Mouse (Mus musculus): ENCODE measurements around the gene Tle2.

The Tle2 gene

DNA sequence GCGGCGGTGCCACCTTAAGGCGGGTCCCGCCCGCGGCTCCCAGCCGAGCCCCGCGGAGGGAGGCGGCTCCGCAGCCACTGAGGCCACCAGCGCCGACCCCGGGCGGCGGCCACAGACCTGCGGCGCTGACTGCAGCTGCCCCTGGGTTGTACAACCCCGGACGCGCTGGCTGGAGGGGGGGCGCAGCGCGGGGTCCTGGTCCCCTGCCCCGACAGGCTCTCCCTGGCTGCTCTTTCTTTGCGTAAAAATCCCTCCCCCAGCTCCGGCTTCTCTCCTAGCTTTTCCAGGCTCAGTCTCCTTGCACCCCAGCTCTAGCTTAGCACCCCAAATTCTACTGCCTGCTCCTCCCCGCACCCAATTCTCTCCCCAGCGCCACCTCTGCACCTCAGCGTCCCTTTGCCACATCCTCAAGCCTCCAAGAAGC, 859 bp downstream of the Tle2 start:
- DNase-seq: no peak

DNA sequence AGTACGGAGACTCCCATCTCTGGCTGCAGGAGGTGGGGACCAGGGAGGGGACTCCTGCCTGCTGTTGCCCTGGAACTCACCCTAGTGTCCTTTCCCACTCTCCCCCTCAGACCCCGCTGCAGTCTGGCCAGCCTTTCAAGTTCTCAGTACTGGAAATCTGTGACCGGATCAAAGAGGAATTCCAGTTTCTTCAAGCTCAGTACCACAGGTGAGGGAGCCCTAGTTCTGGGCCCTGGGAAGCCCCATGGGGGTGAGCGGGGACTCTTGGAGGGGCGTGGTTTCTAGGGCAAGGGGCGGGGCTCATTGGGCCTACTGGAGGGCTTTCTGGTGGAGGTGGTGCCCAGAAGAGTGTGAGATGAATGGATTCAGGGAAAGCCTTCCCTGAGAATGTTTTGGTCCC, 1.3 kb downstream of the Tle2 start:
- peak in 1 of 2 experiments; percentile 46 for DNase-seq

DNA sequence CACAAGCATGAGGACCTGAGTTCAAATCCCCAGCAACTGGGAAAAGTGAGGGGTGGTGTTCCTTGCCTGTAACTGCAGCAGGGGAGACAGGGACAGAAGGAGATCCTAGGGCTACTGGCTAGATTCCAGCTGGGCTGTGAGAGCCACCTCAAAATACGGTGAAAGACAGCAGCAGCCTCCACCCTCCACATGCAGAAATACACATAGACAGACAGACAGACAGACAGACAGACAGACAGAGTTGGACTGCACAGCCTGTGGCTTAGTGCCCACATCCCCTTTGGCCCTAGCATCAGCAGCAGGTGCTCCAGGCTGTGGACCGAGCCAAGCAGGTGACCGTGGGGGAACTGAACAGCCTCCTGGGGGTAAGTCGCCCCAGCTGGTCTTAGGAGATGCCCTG, 5.6 kb downstream of the Tle2 start:
- no peak for DNase-seq

DNA sequence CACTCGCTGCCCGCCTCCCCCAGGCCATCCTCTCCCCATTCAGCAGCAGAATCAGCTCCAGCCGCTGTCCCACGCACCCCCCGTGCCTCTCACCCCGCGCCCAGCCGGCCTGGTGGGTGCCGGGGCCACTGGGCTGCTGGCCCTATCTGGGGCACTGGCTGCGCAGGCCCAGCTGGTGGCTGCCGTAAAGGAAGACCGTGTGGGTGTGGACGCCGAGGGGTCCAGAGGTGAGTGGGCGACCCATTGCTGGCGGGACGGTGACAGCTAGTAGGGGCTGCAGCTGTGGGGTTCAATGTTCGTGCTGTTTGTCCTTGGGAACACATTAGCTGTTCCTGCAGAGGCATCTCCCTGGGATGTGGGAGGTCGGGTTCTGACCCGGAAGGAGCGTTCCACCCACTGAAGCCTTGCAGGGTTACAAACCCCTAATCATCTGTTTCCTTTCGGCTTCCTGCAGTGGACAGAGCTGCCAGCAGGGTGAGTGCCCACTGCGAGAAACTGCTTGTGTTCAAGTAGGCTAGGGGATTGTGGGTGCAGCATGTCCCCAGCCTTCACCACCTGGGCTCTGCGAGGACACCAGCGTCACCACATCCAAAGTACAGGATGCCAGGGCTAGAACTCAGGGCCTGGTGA, 6.2 kb downstream of the Tle2 start:
- DNase-seq: no peak

DNA sequence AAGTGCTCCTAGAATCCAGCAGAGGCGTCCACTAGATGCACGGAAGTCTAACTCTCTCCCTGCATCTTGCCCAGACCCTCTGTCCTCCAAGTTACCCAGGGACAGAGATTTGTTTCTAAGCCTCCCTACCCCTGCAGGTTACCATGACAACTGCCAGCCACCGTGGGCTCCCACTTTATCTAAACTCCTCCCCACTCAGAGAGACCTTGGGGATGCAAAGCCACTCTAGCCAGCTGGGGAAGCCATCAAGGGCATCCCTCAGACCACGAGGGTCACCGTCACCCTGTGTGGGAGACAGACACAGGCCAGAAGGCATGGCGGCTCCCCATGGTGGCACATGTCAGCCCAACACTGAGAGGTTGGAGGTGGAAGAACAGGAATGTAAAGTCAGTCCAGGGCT, 9.0 kb downstream of the Tle2 start:
- no peak for DNase-seq

DNA sequence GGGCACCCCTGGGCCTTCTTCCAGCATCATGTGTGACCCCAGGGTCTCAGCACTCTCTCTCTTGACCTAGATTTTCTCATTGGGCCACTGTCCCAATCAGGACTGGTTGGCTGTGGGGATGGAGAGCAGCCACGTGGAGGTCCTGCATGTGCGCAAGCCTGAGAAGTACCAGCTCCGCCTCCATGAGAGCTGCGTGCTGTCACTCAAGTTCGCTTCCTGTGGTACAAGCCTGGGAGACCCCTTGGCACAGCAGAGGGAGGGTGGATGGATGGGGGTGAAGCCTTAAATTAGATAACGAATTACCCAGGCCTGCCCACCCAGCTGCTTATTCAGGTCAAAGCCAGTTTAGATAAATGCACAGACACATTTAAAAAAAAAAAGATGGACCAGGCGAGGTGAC, 14.4 kb downstream of the Tle2 start:
- DNase-seq: no peak

DNA sequence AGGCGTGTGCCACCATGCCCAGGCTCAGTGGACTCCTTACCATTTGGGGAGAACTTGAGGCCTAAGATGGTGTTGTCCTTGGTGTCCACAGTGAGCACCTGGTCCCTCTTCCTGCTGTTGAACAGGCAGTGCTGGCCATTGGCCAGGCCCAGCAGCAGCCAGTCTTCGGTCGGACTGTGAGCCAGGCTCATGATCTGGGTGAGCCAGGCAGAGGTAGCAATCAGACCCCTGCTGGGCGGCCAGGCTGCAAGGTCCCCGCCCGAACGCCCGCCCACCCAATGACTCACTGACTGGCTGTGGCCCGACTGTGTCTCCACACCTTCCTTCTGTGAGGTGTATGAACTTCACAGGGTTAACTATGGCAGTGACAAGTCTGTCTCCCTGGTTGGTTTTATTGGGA, 17.5 kb downstream of the Tle2 start:
- DNase-seq: no peak

DNA sequence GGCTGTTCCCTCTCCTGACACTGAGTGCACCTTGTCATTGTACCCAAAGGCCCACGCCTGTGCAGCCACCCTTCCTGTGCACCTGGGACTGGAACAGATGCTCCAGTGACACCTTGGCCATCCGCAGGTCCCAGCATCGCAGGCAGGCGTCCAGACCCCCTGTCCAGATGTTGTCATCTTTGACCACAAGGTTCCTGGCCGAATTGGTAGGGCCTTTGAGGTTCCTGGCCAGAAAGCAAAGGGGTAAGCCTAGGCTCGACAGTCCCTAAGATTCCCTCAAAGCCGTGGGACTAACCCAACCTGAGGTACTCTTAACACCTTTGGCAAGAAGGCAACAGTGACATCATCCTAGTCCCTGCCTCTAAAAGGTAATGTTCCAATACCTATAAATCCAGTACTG, 18.3 kb downstream of the Tle2 start:
- no peak for DNase-seq

DNA sequence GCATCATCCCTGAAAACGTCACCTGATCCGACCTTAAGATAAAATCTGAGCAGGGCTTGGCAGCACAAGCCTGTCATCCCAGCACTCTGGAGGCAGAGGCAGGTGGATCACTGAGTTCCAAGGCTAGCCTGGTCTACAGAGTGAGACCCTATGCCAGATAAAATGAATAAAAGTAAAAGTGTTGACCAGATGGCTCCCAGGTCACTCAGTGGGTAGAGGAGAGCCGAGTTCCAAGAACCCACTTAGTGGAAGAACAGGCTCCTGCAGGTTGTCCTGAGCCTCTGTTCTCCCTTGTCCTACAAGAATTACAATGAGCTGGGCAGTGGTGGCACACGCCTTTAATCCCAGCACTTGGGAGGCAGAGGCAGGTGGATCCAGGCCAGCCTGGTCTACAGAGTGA, 18.9 kb downstream of the Tle2 start:
- DNase-seq: no peak

DNA sequence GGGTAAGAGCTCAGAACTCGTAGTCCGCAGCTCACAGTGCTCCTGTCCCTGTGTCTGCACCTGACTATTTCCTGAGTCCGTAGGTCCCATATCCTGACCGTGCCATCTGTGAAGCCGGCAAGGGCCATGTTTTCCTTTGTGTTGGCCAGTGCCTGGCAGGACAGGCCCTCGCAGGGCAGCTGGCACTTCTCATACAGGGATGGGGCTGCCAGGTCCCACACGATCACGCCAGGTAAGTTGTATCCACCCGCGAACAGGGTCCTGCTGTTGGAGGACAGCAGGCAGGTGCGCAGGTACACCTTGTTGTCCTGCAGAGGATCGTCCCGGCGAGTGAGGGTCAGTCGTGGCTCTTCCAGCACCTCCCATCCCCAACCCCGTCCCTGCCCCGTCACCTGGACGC, 19.6 kb downstream of the Tle2 start:
- DNase-seq: no peak

DNA sequence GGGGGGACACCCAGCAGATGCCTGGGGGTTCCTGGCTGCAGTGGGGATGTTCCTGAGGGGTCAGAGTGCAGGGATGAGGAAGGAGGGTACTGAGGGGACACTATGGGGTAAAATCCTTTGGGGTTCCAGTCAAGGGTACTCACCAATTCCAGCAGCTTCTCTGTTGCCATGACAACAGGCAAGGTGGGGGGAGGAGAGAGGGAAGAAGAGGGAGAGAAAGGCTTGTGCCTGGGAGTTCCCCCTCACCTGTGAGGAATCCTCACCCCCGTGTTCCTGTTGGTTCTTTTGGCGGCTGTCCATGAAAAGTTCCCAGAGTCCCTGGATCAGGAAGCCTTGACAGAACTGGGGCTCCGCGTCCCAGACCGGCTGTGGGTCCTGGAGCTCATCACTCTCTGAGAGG, 21.2 kb downstream of the Tle2 start:
- DNase-seq: no peak

DNA sequence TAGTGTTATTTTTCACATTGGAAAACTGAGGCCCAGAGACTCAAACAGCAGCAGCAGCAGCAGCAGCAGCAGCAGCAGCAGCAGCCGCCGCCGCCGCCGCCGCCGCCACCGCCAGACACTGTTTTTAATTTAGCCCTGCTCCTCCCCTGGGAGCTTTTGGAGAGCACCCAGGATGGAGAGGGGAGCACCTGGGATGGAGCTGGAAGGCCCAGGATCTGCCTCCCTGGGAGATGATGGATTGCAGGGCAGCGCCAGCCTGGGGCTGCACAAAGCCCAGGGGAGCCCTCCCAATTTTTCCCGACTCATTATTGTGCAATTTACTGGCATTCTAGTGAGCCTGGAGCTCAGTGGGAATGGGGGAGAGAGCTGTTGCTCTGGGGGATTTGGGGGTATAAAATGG, 22.2 kb downstream of the Tle2 start:
- no peak for DNase-seq

DNA sequence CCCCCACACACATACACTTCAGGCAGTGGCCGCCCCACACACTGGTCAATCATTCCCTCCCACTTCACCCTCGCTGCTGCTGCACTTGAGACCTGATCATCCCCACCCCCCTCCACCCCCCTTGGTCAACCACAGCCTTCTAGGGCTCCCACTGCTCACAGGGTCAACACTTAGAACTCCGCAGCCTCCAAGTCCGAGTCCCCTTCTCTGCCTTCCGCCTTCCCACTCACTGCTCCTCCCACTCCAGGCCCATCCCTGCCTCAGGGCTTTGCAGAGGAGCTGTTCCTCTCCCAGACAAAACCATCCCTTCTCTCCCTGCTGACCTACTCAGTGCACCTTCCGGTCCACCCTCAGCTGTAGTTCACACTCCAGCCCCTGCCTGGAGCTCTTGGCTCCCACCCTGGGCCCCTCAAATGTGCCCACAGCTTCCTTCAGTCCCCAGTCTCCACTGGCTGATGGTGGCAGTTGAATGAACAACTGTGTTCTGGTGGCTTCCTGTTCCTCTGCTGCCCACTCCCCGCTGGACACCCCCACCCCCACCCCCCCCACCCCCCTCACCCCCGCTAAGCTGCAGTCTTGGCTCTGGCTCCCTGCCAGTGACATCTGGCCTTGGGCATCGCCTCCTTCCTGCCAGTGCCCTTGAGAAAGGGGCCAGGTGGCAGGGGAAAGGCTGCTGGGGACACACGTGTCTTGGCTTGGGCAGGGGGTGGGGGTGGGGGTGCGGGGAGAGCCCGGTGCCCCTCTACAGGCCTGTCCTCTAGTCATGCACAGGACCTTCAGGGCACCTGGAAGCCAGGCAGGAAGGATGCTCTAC, 23.0 kb downstream of the Tle2 start:
- DNase-seq: no peak

DNA sequence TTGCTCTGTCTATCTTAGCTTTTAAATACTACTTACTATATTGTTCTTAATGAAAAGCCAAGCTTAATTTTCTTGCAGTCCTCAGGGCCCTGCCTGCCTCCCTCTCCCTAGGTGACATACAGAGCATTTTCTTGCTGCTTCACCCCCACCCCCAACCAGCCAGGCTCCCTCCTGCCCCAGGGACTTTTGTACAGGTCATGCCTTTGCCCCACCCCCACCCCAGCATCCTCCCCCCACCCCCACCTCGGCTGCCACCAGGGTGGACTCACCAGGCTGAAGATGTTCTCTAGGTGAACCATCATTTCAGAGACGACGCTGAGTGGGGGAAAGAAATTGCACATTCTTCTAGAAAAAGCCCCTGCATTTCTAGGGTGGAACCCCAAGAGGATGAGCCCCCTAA, 24.0 kb downstream of the Tle2 start:
- no peak for DNase-seq

DNA sequence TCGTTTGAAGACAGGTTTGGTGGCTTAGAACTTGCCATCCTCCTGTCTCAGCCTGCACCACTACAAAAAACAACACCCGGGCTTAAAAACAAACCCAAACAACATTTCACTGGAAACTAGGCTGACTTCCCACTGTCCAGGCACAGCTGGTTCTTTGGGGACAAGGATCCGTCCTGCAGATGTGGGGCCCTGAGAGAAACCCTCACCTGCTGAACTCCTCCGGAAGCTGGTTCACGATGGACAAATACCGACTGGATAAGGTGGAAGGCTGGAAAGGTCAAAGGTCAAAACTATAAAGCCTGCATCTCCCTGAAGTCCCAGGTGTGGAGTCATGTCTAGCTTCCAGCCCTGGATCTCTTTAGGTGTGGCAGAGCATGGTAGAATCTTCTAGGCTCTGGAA, 24.5 kb downstream of the Tle2 start:
- no peak for DNase-seq

DNA sequence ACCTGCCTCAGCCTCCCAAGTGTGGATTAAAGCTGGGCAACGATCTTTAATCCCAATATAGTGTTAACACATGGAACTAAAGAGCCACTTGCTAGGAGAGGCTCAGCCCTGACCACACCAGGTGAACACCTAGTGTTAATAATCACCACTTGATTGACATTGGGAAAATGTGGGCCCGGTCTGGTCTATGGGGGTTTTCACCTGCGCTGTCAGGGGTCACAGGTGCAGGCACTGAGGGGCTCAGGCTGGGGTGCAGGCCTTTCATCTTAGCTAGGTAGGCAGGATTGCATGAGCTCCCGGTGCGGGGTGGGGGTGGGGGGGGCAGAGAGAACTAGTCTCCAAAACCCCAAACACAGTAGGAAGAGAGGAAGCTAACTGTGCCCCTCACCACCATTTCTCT, 25.3 kb downstream of the Tle2 start:
- DNase-seq: no peak

DNA sequence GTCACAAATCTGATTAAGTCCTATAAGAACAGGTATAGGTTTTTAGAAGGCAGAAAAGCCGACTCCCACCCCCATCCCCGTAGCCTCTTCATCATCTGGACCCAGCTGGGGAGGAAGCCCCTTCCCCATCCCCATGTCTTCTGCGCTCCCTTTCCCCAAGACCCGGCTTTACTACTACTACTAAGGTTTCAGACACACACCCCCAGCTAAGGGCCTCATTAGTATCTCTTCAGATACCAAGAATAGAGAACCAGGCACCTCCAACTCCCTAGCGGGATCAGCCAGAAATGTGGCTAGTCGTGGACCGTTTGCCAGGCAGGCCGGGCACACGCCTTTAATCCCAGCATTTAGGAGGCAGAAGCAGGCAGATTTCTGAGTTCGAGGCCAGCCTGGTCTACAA, 25.7 kb downstream of the Tle2 start:
- DNase-seq: no peak

DNA sequence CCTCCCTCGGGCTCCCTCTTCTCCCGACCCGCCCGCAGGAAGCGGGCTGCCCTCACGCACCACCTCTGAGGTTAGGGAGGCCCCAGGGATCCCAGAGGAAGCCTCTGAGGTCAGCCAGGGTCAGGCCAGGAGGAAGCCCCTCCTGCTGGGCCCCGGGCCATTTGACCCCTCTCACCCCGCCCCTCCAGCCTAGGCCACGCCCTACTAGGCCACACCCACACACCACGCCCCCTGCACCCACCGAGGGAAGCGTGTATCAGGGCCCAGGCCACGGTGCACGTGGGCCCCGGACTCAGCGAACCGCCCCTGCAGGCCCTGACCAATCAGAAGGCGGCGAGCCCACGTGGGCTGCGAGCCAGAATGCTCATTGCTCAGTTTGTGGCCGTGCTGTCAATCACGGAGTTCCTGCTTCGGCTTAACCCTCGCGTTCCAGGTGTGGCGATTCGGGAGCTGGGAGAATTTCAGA, 26.4 kb downstream of the Tle2 start, which contains the start of gene Tle6:
Gene Tle6, minus strand, starts transcription at position 336 of the 466 bp plus-strand sequence.
- DNase-seq: peak; percentile 95

DNA sequence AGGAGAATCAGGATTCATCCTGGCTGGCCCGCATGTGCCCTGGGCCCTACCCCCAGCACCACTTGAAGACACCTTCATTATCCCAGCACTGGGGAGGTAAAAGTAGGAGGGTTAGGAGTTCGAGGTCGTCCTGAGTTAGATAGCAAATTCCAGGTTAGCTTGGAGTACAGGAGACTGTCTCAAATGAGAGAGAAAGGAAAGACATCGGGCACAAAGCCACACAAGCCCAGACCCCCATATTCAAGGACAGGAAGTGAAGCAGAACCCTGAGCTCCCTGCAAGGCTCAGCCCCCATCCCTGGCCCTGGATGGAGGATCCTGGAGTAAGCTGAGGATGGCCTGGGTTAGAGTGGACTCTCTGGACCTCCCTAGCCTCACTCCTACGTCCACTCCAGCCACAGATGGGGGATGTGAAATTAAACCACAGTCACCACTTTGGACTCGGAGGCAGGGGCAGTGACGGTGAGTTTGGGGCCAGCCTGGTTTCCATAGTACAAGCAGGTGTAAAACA, 27.1 kb downstream of the Tle2 start:
- DNase-seq: no peak

DNA sequence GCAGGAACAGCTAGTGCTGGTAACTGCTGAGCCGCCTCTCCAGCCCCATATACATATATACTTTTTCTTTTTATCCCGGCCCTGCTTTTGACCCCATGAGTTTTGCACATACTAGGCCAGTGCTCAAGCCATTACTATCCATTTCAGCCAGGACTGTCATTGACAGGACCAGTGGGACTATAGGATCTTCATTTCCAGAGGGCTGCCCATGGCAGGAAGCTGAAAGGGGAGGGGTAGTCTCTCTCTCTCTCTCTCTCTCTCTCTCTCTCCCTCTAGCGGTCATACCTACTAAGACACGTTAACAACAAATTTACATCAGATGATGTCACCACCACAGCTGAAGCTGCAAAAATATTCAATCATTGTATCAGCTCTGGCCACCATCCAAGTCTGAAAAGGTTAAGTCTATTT, 28.4 kb downstream of the Tle2 start:
- no peak for DNase-seq

DNA sequence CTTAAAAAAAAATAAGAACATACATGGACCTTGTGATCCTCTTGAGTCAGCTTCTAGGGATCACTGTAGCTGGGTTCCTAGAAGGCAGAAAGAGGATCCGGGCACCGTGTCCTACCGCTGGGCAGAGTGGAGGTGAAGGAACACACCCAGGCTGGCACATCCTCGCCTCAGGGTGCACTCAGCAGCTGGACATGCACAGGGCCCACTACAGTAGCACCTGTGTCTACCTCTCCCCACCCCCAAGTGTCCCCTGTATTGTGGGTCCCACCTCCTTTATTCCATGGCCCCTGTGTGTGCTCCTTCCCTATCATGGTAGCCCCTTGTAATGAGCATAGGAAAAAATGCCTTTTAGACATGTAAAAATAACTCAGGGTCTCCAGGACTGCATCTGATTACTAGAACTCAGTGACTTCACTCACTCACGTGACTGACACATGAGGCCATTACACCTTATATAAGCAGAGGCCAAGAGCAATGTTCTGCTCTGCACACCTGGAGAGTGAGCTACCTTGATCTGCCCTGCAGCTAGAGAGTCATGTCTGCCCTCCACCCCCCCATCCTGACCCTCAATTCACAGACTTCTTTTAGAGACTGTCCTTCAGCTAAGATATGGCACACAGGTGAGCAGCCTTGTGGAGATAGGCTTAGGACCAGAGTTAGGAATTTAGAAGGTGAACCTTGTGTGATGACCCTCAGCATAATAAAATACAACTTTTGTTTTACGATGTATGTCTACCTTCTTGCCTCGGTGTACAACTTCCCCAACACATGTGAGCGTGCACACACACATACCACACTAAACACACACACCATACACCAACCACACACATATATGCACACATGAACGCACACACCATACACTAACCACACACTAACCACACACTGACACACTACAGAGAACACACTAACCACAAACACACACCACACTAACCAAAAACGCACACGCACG, 29.9 kb downstream of the Tle2 start:
- DNase-seq: peak in 1 of 2 experiments; percentile 34

DNA sequence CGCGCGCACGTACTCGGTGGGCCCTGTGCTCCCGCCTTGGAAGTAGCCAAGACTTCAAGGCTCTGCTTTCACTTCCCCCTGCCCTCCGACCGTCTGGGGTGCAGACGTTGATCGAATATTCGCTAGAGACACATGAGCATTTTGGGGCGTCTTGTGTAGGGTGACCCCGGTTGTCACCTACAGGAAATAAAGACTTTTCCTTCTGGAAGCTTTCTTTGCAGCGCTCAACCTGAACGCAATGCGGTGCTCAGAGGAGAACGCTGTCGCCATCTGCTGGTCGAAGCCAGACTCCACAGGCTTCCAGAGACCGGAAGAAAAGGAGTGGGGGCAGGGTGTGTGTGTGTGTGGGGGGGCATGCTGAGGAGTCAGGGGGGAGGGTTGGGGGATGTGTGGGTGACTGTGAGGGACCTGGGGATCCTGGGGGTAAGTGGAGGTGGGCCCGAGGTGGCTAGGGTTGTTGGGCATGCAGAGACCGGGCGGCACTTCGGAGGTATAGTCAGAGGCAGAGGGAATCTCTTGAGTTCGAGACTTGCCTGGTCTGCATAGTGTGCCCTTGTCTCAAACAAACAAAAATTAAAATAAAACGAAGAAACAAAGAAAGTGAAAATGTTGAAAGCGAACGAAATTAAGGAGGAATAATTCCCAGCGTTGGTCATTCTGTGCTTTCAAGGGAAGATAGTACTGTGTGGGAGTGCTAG, 30.8 kb downstream of the Tle2 start:
- DNase-seq: peak; percentile 82 to 86

DNA sequence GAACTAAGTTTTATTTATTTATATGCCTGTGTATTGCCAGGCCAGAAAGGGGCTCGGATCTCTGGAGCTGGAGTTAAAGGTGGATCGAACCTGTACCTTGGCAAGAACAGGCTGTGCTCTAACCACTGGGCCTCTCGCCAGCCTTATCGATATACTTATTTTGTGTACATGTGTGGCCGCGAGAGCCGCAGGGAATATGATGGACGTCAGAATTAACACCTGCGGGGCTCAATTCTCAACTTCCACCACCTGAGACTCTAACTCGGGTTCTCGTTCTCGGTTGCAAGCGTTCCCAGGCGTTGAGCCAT, 31.3 kb downstream of the Tle2 start:
- DNase-seq: no peak
